ENCODE assay signal across 13 mouse cellular contexts in the genomic region with DNA sequence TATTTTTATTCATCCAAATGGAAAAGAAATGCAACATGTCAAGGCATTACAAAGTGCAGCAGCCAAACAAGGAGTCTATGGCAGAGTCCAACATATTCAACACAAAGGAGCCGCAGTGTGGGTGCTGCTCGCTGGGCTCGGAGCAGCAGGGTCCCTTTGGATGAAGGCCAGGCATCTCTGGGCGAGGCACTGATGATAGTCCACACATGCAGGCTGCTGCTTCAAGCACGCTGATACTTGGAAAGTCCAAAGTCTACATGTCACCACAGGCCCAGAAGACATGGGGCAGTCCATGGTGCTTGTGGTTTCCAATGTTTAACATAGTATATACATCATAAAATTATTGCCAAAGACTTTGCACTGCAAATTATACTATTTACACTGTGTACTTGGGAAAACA. TPM values are rescaled to one million over a fixed set of nuclear protein-coding genes. Genes with fewer than 3 reads are reported as not detected.
DNase-seq lines count a peak whose midpoint lies in the region; ATAC-seq and TF ChIP-seq lines count a peak whose summit lies in the region.
"Had no signal": no experiment of that assay in that cellular context is flagged by ENCODE, and none has a peak within 500 bp of the region (broad histone marks: within the 10 kb centered on the region; RNA-seq: fewer than 3 reads in every experiment).

No protein-coding gene starts in this region.

- 71% methylated on average over 5 of the region's 5 CpGs for WGBS in lung, embryonic 16.5 days
- 78% methylated on average over 5 of the region's 5 CpGs for WGBS in lung, postnatal 0 days
- WGBS in stomach, embryonic 15.5 days, result 57% methylated on average over 5 of the region's 5 CpGs
- 95% methylated on average over 5 of the region's 5 CpGs for WGBS in limb, embryonic 10.5 days

- H3K9ac ChIP-seq in lung, embryonic 16.5 days (ENCODE audit: low read length), result no peak overlapping the region
- H3K9ac ChIP-seq in lung, postnatal 0 days (replicated peaks; ENCODE audit: low read depth), result no peak overlapping the region
- H3K9ac ChIP-seq in stomach, embryonic 15.5 days, result no peak overlapping the region
- H3K9ac ChIP-seq: hindbrain, embryonic 15.5 days; neural tube, embryonic 13.5 days had no signal

- TF ChIP-seq EP300 in lung, postnatal 0 days (IDR thresholded peaks at IDR 0.05), result no peak

- no peak overlapping the region for H3K27ac ChIP-seq in lung, embryonic 16.5 days (ENCODE audit: low read length)
- H3K27ac ChIP-seq in lung, postnatal 0 days (ENCODE audit: low read length), result no peak overlapping the region
- no peak overlapping the region for H3K27ac ChIP-seq in stomach, embryonic 15.5 days
- no peak overlapping the region for H3K27ac ChIP-seq in limb, embryonic 10.5 days
- H3K27ac ChIP-seq: heart, adult 2 months; hindbrain, embryonic 15.5 days; neural tube, embryonic 13.5 days had no signal

- no peak overlapping the region for H3K4me3 ChIP-seq in lung, embryonic 16.5 days (ENCODE audit: low read length)
- H3K4me3 ChIP-seq in lung, postnatal 0 days (ENCODE audit: low read depth, low read length), result no peak overlapping the region
- H3K4me3 ChIP-seq in stomach, embryonic 15.5 days (replicated peaks), result no peak overlapping the region
- no peak overlapping the region for H3K4me3 ChIP-seq in limb, embryonic 10.5 days
- H3K4me3 ChIP-seq: heart, adult 2 months; hindbrain, embryonic 15.5 days; neural tube, embryonic 13.5 days had no signal

- peak; percentile 18 for DNase-seq in cerebellum, adult 9-11 months
- no peak for DNase-seq in cerebellum, postnatal 36 days
- peak; percentile 16 for DNase-seq in kidney, adult 18-20 months
- DNase-seq in kidney, adult 9 months, result no peak
- no peak for DNase-seq in lung, postnatal 0 days (ENCODE audit: low spot score)
- DNase-seq in limb, embryonic 10.5 days (ENCODE audit: low spot score), result no peak
- DNase-seq: heart, adult 2 months; thymus, adult 2 months had no signal

- no peaks in the 10 kb centered on the region for H3K9me3 ChIP-seq in lung, embryonic 16.5 days (ENCODE audit: control insufficient read depth, low read length)
- no peaks in the 10 kb centered on the region for H3K9me3 ChIP-seq in lung, postnatal 0 days (ENCODE audit: low read length)
- H3K9me3 ChIP-seq in stomach, embryonic 15.5 days, result no peaks in the 10 kb centered on the region
- H3K9me3 ChIP-seq in limb, embryonic 10.5 days (replicated peaks), result no peaks in the 10 kb centered on the region
- H3K9me3 ChIP-seq: G1E; hindbrain, embryonic 15.5 days; neural tube, embryonic 13.5 days had no signal

- ATAC-seq in lung, embryonic 16.5 days (ENCODE audit: low read depth), result peak; percentile 56
- ATAC-seq in lung, postnatal 0 days, result no peak
- peak; percentile 25; the same call in 1 of the 2 replicates for ATAC-seq in stomach, embryonic 15.5 days (ENCODE audit: insufficient read depth, low FRiP score, low read depth)

- H3K4me2 ChIP-seq in lung, embryonic 16.5 days (ENCODE audit: low read depth, low read length), result no peak overlapping the region
- H3K4me2 ChIP-seq in lung, postnatal 0 days (replicated peaks; ENCODE audit: low read depth, low read length), result no peak overlapping the region
- H3K4me2 ChIP-seq in stomach, embryonic 15.5 days, result no peak overlapping the region
- H3K4me2 ChIP-seq: hindbrain, embryonic 15.5 days; neural tube, embryonic 13.5 days had no signal

- peaks cover 10% of the 10 kb centered on the region for H3K36me3 ChIP-seq in lung, embryonic 16.5 days (ENCODE audit: control insufficient read depth, insufficient read depth, low read length)
- H3K36me3 ChIP-seq in lung, postnatal 0 days (ENCODE audit: insufficient read depth, low read length), result no peaks in the 10 kb centered on the region
- H3K36me3 ChIP-seq in stomach, embryonic 15.5 days, result peaks cover 14% of the 10 kb centered on the region
- peaks cover 57% of the 10 kb centered on the region for H3K36me3 ChIP-seq in limb, embryonic 10.5 days

- H3K27me3 ChIP-seq in lung, embryonic 16.5 days (ENCODE audit: control insufficient read depth, insufficient read depth, low read depth, low read length), result no peaks in the 10 kb centered on the region
- no peaks in the 10 kb centered on the region for H3K27me3 ChIP-seq in lung, postnatal 0 days (replicated peaks; ENCODE audit: insufficient read depth, low read length)
- H3K27me3 ChIP-seq in stomach, embryonic 15.5 days (replicated peaks), result no peaks in the 10 kb centered on the region
- H3K27me3 ChIP-seq in limb, embryonic 10.5 days (ENCODE audit: low read depth, poor library complexity, severe bottlenecking), result no peaks in the 10 kb centered on the region
- H3K27me3 ChIP-seq: hindbrain, embryonic 15.5 days; neural tube, embryonic 13.5 days had no signal

- TF ChIP-seq CTCF in lung, postnatal 0 days (IDR thresholded peaks at IDR 0.05), result no peak

- H3K4me1 ChIP-seq in lung, embryonic 16.5 days (replicated peaks; ENCODE audit: control insufficient read depth, insufficient read depth, low read length), result no peaks in the 10 kb centered on the region
- no peaks in the 10 kb centered on the region for H3K4me1 ChIP-seq in lung, postnatal 0 days (ENCODE audit: insufficient read depth, low read depth, low read length)
- 0 out of 2 replicates have a peak, but pooled peaks cover 2% of the 10 kb centered on the region for H3K4me1 ChIP-seq in stomach, embryonic 15.5 days
- no peaks in the 10 kb centered on the region for H3K4me1 ChIP-seq in limb, embryonic 10.5 days
- H3K4me1 ChIP-seq: hindbrain, embryonic 15.5 days; neural tube, embryonic 13.5 days had no signal

RNA-seq across cellular contexts. Expression of a gene that starts 53.8 kb away (rescaled TPM):
- 1.3 and 1.7 TPM in 2 replicates for polyA plus RNA-seq in lung, embryonic 16.5 days (2015; fragmentation: Nextera tagmentation; extraction: Ambion mirVana)
- 0.94 and 1.5 TPM in 2 replicates for polyA plus RNA-seq in lung, postnatal 0 days (2015; fragmentation: Nextera tagmentation; extraction: Ambion mirVana)
- 1.8 and 2.5 TPM in 2 replicates for polyA plus RNA-seq in stomach, embryonic 15.5 days (2015; fragmentation: Nextera tagmentation; extraction: Ambion mirVana)
- polyA plus RNA-seq in limb, embryonic 10.5 days (2016; fragmentation: Nextera tagmentation; extraction: Ambion mirVana), result 0.97 and 1.5 TPM in 2 replicates
- polyA plus RNA-seq: G1E had no signal

Comparison
In these comparisons a context has a peak if more than half of its experiments do, and no peak if none do; other contexts are left out.
1. DNase-seq: peak in cerebellum, adult 9-11 months (single experiment) and kidney, adult 18-20 months (single experiment); none in cerebellum, postnatal 36 days (0 of 2), kidney, adult 9 months (single experiment), lung, postnatal 0 days (single experiment) and limb, embryonic 10.5 days (single experiment).